Mouse (Mus musculus) forebrain, postnatal 0 days (tissue): Measurements from ENCODE around the gene 4930415O20Rik. TPM values are rescaled to one million over a fixed set of nuclear protein-coding genes. Genes with fewer than 3 reads are reported as not detected.

Experiments
- ATAC-seq: fragments of 200-750 bp; cut with Nextera tagmentation; 2 replicates; pipeline ENCODE4 v1.8.0; 2017; ENCODE audit warnings: mild to moderate bottlenecking, moderate library complexity
- DNase-seq: peaks from one replicate; pipeline ENCODE4 v3.0.0-alpha.2; 2015
- H3K27ac ChIP-seq: fragments of 300-500 bp; sonication (generic); 2 replicates; pipeline ENCODE4 v1.5.1; 2014; ENCODE audit warnings: low read depth, mild to moderate bottlenecking, antibody characterized with exemption, low read length, moderate library complexity, mixed read lengths
- H3K27me3 ChIP-seq: fragments of 300-500 bp; sonication (generic); 2 replicates; pipeline ENCODE4 v1.6.1; 2014; ENCODE audit warnings: mild to moderate bottlenecking, low read length, mixed read lengths; ENCODE audit not compliant: insufficient read depth
- H3K36me3 ChIP-seq: fragments of 300-500 bp; sonication (generic); 2 replicates; pipeline ENCODE4 v1.6.1; 2014; ENCODE audit warnings: mild to moderate bottlenecking, moderate library complexity; ENCODE audit not compliant: insufficient read depth
- H3K4me1 ChIP-seq: fragments of 300-500 bp; sonication (generic); 2 replicates; pipeline ENCODE4 v1.6.1; 2014; ENCODE audit warnings: antibody characterized with exemption; ENCODE audit not compliant: insufficient read depth
- H3K4me2 ChIP-seq: fragments of 300-500 bp; sonication (generic); 2 replicates; pipeline ENCODE4 v1.6.1; 2014; ENCODE audit warnings: low read depth, mild to moderate bottlenecking, moderate library complexity
- H3K4me3 ChIP-seq: fragments of 300-500 bp; sonication (generic); 2 replicates; pipeline ENCODE4 v1.5.1; 2014; ENCODE audit warnings: low read depth, low read length, mixed read lengths
- H3K9ac ChIP-seq: fragments of 300-500 bp; sonication (generic); 2 replicates; pipeline ENCODE4 v1.6.1; 2014; ENCODE audit warnings: mild to moderate bottlenecking
- H3K9me3 ChIP-seq: fragments of 300-500 bp; sonication (generic); 2 replicates; pipeline ENCODE4 v1.6.1; 2016; ENCODE audit warnings: low read length
- CTCF ChIP-seq: sonication (generic); IDR thresholded peaks from 2 replicates; pipeline ENCODE4 v1.5.1; 2016; ENCODE audit warnings: antibody characterized with exemption, control low read depth, low read depth
- WGBS: fragments of 180-500 bp; shearing (Covaris S2); extraction: QIAGEN DNeasy Blood & Tissue Kit; methylation state at CpG from one replicate; pipeline ENCODE4 v1.1.7; 2014; 5-methylcytosine and 5-hydroxymethylcytosine counted together
- polyA plus RNA-seq: library from polyadenylated mRNA; unstranded; fragments of >200 nt; fragmentation: Nextera tagmentation; extraction: Ambion mirVana; gene quantifications from 2 replicates; pipeline ENCODE4 v1.2.1, GENCODE M21; 2015
- total RNA-seq: library from RNA; depleted of rRNA; stranded (reverse); fragments of >200 nt; gene quantifications from 2 replicates; pipeline ENCODE4 v1.2.3, GENCODE M21; 2014

Gene 4930415O20Rik
- total and polyA plus RNA-seq, 2 experiments from 2014 or later: 0.51 TPM; not detected in 1

DNA sequence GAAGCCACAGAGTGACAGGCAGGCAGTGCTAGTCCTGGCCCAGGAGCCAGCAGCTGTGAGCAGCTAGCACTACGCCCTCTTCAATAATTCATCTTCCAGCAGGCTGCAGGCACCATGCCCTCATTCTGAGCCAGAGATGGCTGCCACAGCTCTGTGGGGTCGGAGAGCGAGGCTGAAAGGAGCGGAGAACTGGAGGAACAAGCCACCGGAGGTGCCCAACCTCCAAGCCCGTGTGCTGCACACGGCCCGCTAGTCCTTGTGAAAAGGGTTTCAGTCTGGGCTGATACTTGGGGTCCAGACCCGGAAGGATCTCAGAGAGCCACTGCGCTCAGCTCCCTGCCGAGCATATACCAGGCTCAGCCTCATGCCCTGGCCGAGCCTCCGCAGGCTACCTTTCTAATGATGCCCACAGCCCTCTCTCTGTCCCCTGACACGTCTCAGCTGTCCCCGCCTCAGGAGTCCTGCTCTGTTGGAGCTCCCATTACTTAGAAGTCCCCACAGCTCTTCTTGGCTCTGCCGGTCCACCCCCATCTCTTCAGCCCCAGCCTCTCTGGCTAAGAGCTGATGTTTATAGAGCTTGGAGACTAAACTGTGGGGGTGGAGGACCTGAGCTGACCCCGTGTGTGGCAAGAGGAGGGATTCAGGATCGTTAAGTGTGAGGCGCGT lies 57.9 kb downstream of the 4930415O20Rik start:
- peak overlapping the region; percentile 3; the same call in 1 of the 2 replicates for H3K4me3 ChIP-seq
- peak overlapping the region; percentile 41 for H3K4me2 ChIP-seq
- 5% methylated on average over 20 of the region's 20 CpGs for WGBS
- DNase-seq (peak; percentile 57), ATAC-seq (peak; percentile 30)
- no peaks in the 10 kb centered on the region for H3K9me3 ChIP-seq
- TF ChIP-seq CTCF: no peak
- peaks cover 11% of the 10 kb centered on the region for H3K4me1 ChIP-seq
- peak overlapping the region; percentile 34 for H3K9ac ChIP-seq
- H3K27me3 ChIP-seq: no peaks in the 10 kb centered on the region
- H3K36me3 ChIP-seq: no peaks in the 10 kb centered on the region
- no peak overlapping the region for H3K27ac ChIP-seq

DNA sequence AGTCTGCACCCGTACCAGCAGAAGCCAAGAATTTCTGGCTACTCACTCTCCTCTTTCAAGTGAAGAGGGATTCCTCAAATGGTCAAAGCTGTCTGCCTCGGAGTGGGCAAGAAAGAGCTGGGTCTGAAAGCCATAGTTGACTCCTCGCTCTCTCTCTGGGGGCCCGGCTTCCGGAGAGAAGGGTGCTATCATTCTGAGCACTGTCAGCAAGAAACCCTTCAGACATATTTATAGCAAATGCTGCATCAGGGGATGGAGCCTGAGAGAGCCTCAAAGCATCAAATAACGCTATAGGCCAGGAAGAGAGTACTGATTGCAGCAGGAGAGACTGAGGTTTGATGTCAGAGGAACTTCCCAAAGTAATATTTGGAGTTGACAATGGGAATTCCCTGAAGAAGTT lies 58.7 kb downstream of the 4930415O20Rik start:
- Histone ChIP-seq H3K36me3 (no peaks in the 10 kb centered on the region), H3K27ac (no peak overlapping the region), H3K27me3 (no peaks in the 10 kb centered on the region), H3K9ac (no peak overlapping the region), H3K9me3 (no peaks in the 10 kb centered on the region), H3K4me1 (peaks cover 11% of the 10 kb centered on the region), H3K4me3 (no peak overlapping the region), H3K4me2 (no peak overlapping the region)
- DNase-seq (no peak), ATAC-seq (no peak)
- 67% methylated on average over 6 of the region's 6 CpGs for WGBS
- TF ChIP-seq CTCF: no peak

DNA sequence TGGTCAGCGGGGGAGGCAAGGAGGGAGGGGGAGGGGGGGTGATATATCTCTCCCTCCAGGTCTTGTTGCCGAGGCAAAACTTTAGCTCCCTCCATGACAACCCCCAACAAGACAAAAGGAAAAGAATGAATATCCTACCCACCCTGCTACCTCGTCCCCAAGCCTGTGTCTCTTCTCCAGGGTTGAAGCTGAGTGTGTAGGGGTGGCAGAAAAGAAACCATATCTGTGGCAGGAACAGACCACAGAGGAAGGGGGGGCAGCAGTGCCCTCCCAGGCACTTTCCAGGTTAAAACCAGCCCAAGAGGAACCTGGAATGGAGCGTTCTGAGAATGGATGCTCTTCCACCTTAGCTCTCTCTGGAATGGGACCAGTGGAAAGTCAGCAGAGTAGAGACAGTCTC lies 59.7 kb downstream of the 4930415O20Rik start, which contains the start of gene Cacnb3:
Cacnb3 (plus strand) TSS at position 301 of the 400 bp plus-strand sequence.
- no peak for ATAC-seq
- Histone ChIP-seq H3K27ac (peak within 1 kb of the TSS; percentile 97), H3K9me3 (no peaks in the 10 kb centered on the region), H3K4me1 (peaks cover 11% of the 10 kb centered on the region), H3K27me3 (no peaks in the 10 kb centered on the region), H3K4me3 (peak within 1 kb of the TSS; percentile 66), H3K9ac (peak within 1 kb of the TSS; percentile 86), H3K36me3 (no peaks in the 10 kb centered on the region), H3K4me2 (peak within 1 kb of the TSS; percentile 82)
- no peak for TF ChIP-seq CTCF
- DNase-seq: no peak
- 35% methylated on average over 4 of the region's 4 CpGs for WGBS

DNA sequence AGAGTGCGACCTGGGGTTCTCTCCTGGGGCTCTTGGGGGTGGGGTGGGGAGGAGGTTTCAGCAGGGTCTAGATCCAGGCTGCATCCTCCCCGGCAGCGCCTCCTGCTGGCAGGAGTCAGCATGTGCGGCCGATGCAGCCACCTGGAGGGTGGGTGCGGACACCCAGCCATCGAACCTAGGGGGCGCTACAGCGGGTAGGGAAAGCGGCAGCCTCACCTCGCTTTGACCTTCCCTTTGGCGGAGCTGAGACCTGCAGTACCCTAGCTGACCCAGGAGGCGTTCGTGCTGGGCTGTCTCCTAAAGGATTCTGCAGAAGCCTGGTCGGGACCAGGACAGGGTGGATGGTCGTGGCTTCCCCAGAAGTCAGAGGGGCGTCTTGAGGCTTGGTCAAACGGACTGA lies 60.7 kb downstream of the 4930415O20Rik start:
- Histone ChIP-seq H3K9me3 (no peaks in the 10 kb centered on the region), H3K4me3 (peak overlapping the region; percentile 66), H3K36me3 (no peaks in the 10 kb centered on the region), H3K27ac (peak overlapping the region; percentile 97), H3K4me2 (peak overlapping the region; percentile 82), H3K9ac (peak overlapping the region; percentile 86), H3K4me1 (peaks cover 16% of the 10 kb centered on the region), H3K27me3 (no peaks in the 10 kb centered on the region)
- 2% methylated on average over 18 of the region's 18 CpGs for WGBS
- DNase-seq (peak; percentile 86), ATAC-seq (peak; percentile 36)
- TF ChIP-seq CTCF: peak; percentile 94

DNA sequence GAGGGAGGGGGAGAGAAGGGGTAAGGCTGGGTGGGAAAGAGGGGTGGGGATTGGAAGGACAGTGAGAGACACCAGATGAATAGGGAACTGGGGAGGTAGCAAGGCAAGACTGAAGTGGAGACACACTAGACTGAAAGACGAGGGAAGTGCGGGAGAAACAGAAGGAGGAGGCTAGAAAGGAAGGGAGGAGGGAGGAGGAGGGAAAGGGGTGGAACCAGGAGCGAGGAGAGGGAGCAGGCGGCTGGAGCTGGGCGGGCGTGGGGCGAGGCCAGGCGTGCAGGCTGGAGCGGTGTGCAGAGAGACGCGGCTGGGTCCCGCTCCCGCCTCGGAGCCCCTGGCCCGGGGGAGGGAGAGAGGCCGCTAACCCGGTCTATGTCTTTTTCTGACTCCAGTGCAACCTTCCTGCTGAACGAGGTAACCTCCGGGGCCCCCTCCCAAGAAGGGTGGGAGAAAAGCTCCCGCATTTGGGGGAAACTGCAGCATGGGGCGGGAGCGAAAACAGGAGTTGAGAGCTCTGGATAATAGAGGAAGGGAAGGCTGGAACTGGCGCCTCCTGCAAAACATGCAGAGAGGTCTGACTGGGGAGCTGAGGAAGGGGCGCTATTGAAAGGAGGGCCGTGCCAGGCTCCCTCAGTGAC lies 61.4 kb downstream of the 4930415O20Rik start:
- DNase-seq: peak; percentile 77
- H3K27me3 ChIP-seq: no peaks in the 10 kb centered on the region
- H3K9me3 ChIP-seq: no peaks in the 10 kb centered on the region
- peak overlapping the region; percentile 97 for H3K27ac ChIP-seq
- H3K4me1 ChIP-seq: peaks cover 23% of the 10 kb centered on the region
- TF ChIP-seq CTCF: 0 out of 2 replicates have a peak, but pooled peaks have one; percentile 4
- WGBS: 2% methylated on average over 25 of the region's 25 CpGs
- peak; percentile 45 for ATAC-seq
- H3K9ac ChIP-seq: peak overlapping the region; percentile 86
- peak overlapping the region; percentile 82 for H3K4me2 ChIP-seq
- H3K4me3 ChIP-seq: peak overlapping the region; percentile 66
- H3K36me3 ChIP-seq: no peaks in the 10 kb centered on the region

DNA sequence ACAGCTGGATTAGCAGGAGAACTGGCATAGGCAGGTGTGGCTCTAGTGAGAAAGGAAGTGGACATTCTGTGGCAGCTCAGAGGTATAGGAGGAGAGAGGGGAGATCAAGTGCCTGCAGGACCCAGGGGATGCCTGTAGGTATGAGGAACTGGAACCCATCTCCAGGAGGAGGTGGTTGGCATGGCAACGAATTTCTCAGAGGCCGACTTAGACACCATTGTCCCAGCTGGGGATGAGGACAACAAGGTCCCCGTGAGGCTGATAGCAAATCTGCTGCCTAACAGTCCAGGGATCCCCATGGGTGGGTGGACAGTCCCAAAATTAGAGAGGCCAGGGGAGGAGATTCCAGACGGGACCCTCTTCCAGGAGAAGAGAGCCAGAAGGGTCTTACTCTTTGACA lies 62.1 kb downstream of the 4930415O20Rik start:
- TF ChIP-seq CTCF: no peak
- DNase-seq (peak; percentile 52), ATAC-seq (no peak)
- 8% methylated on average over 4 of the region's 4 CpGs for WGBS
- Histone ChIP-seq H3K27ac (peak overlapping the region; percentile 97), H3K4me1 (peaks cover 23% of the 10 kb centered on the region), H3K9ac (peak overlapping the region; percentile 86), H3K4me3 (peak overlapping the region; percentile 66), H3K27me3 (no peaks in the 10 kb centered on the region), H3K4me2 (peak overlapping the region; percentile 82), H3K9me3 (no peaks in the 10 kb centered on the region), H3K36me3 (no peaks in the 10 kb centered on the region)
